Mouse (Mus musculus) adrenal gland, adult 2 months (tissue): Measurements from ENCODE around the gene BC030499. TPM values are rescaled to one million over a fixed set of nuclear protein-coding genes. Genes with fewer than 3 reads are reported as not detected.
"Not testable (repeated sequence)": the region's sequence is repeated elsewhere in the genome, so short reads cannot be mapped to it uniquely, and the experiment has no call there.

ENCODE experiments used
- DNase-seq: peaks from one replicate; pipeline ENCODE4 v3.0.0; 2021
- long read RNA-seq: library from polyadenylated mRNA; stranded (forward); transcript quantifications from one replicate; pipeline ENCODE4 v2.0.0, GENCODE M21; 2021
- polyA plus RNA-seq: library from polyadenylated mRNA; depleted of rRNA; stranded (reverse); fragments of >200 nt; gene quantifications from 2 replicates; pipeline ENCODE4 v1.2.3, GENCODE M21; 2012; rRNA removed
- total RNA-seq, 2 experiments: library from RNA; stranded (reverse); gene quantifications; 2 replicates each; pipeline ENCODE4 v1.2.3; 2021

Gene BC030499
- under 1 TPM in 1 of 2 experiments, not detected in 1; 0.61 TPM for total RNA-seq
- 0.07 and 0.08 TPM in 2 replicates for polyA plus RNA-seq
- long read RNA-seq: 0 reads

DNA sequence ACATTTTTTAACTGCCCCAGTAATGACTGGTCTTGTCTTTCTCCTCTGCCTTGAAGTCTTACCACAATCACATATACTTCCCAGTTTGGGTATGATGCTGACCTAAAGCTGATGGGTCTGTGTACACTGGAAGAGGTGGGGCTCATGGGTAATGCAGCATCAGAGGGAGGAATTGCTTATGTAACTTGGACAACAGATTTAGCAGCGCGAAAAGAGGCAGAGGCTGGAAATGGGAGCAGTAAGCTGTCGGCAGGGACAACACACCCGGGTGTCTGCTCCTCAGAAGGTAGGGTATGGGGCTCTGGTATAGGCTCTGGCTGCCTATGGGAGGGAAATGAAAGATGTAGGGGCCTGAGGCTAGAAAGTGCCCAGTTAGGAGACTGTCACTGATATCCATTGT is at the start of gene BC030499:
Gene BC030499, plus strand, starts transcription at position 188 of the 400 bp plus-strand sequence.
- no peak for DNase-seq

DNA sequence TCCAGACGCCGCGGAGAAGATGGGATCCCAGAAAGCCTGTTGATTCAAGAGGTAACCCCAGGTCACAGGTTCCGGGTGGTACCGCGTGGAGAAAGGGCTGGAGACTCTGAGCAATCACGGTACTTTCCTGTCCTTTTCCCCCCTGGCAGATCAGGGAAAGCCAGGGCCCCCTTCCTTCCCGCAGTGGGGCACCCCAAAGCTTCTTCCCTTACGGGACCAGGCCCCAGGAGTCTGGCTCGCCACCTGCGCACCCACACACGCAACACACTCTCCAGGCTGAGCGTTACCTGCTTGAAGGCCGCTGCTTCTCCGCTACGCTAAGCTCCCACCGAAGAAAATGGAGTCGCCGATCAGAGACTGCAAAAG is 45.4 kb upstream of the BC030499 start:
- no peak for DNase-seq

DNA sequence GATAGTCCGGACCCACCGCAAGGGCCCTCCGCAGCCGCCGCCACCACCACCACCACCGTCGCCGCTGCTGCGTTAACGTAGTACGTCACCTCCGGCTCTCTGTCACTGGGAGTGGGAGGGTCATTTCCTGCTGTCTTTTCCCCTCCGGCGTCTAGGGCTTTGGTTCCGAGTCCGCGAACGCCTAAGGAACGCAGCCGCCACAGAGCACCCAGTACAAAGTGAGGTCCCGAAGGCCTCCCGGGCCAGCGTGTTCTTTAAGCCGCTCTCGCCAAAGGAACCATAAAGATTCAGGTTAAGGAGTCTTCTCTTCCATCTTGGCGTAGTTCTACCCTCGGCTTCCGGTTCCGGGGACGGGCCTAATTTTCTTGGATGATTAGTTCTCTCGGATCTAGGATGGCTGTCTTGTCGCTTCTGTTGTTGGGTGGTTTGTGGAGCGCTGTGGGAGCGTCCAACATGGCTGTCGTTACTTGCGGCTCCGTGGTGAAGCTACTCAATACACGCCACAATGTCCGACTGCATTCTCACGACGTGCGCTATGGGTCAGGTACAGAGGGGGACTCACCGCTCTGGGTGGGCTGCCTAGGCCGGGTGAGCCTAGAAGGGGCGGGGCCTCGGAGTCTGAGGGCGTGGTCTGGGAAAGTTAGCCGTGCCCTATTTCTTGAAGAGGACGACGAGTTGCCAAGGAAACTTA is 44.9 kb upstream of the BC030499 start, which contains the start of the genes Sdf2 and Supt6:
Gene Sdf2, plus strand, starts transcription at position 120 of the 691 bp plus-strand sequence.
Gene Supt6, minus strand, starts transcription at position 361 of the 691 bp plus-strand sequence.
- DNase-seq: peak; percentile 94

DNA sequence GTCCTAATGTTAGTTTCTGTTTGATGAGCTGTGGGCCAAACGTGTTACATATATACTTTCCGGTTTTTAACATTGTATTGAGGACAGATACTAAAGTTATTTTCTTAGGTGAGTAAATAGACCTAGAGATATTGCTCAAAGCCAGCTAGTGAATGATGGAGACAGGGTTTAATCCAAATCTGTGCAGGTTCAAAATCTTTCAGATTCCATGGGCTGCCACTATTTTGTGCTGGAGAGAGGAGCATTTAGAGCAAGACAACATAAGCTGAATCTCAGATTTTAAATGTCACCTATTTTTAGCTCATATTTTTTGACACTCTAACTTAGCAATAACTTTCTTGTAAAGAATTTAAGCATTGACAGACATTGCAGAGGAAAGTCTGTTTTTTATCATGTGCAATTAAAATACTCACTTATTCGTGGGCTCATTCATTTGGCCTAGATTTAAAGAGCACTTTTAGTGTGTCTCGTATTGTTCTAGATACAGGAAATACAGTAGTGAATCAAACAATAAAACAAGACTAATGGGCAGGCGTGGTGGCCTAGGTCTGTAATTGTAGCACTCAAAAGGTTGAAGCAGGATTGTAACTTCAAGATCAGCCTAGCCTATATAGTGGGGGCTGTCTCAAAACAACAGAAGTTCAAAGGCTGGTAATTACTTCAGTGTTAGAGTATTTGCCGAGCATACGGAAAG is 44.2 kb upstream of the BC030499 start:
- DNase-seq: no peak

DNA sequence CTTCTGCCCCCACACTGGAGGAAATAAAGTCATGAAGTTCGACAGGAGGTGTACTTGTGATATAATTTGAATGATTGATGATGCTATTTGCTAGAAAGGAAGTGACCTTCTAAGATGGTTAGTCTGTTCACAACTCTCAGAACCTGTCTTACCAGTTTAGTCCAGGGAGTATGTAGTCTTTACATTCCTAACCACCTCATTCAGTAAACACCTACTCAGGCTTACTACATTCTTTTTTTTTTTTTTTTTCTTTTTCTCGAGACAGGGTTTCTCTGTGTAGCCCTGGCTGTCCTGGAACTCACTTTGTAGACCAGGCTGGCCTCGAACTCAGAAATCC is 43.7 kb upstream of the BC030499 start:
- no peak for DNase-seq

DNA sequence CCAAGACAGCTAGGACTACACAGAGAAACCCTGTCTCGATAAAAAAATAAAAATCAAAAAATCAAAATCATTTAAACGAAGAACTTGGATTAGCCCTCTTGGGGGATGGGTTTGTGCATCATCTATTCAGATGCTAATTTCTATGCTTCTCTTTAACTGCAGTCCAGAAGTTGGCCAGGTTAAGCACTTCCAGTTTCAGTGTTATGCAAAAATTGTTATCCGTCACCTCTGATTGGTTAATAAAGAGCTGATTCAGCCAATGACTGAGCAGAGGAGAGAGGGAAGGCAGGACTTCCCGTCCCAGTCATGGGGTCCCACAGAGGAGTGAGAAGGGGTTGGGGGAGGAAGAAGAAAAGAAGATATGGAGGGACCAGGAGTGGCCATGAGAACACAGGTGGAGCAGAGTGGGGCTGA is 42.9 kb upstream of the BC030499 start:
- no peak for DNase-seq

DNA sequence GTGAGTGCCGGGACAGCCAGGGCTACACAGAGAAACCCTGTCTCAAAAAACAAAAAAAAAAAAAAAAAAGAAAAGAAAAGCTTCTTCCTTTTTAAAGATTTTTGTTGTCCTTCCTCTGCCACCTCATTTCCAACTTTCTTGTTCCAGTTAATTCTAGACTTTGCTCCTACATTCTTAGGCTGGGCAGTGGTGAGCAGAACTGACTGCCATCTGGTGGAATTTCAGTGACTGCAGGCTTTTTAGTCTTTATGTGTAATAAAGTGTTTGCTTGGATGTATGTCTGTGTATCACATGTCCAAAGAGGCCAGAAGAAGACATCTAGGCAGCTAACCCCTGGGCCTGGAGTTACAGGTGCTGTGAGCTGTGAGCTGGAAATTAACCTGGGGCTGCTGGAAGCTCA is 34.0 kb upstream of the BC030499 start:
- no peak for DNase-seq

DNA sequence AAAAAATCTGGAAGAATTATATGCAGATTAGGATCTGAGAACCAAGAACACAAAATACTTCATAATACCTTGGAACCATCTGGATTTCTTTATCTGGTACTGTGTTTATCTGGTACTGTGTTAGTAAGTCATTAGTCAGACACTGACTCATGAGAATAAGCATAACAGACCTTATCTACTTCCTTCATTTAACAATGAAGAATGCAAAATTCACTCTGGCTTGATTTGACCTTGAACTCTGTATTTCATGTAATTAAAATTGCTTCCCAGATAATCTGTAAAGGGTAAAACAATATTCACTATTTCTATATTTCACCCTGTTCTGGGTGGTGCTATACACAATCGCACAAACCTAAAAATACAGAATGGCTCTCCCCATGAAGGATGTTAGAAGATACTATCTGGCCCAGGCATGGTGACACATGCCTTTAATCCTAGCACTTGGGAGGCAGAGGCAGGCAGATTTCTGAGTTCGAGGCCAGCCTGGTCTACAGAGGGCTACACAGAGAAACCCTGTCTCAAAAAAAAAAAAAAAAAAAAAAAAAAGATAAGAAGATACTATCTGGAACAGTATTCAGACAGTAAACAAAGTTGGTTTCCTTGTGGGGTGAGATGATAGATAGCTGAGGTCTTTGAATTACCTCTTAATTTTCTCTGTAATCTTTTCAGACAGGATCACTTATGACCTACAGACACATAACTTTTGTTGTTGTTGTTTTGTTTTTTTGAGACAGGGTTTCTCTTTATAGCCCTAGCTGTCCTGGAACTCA is 30.0 kb upstream of the BC030499 start:
- DNase-seq: no peak

DNA sequence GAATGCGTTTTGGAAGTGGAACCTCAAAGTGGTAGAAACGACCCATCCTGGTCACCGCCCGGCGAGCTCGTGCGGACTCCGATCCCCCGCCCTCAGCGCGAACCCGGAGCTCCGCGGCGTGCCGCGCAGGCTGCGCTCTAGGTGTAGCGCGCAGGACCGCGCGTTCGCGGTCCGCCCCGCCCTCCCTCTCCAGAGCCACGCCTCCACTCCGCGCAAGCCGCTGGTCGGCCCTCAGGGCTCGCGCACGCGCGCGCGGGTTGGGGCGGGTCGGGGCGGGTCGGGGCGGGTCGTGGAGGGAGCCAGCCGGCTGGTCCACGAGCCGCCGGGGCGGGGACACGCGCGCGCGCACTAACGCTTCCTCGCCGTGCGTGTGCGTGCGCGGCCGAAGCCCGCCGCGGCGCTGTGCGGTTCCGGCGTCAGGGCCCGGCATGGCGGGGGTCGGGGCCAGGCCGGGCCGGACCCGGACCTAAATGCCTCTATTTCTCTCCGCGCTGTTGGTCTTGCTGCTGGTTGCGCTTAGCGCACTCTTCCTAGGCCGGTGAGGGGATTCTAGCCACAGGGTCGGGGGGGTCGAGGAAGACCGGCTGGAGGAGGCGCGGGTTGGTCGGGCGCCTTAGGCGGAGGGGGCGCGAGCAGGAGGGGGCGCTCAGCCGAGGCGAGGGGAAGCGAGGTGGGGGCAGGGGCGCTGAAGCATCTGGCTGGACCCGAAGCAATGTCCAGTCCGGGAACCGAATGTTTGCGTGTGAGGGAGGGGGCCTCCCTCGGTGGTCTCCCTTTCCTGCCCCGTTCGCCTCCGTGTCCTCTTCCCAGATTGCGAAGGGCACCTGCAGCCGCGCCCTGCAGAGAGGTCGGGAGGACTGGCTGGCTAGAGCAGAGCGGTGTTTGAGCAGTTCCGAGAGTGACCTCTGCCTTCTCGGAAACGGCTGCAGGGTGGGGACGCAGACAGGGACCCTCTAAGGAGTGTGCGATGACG is 29.0 kb upstream of the BC030499 start, which contains the start of gene 2610507B11Rik:
Gene 2610507B11Rik, plus strand, starts transcription at position 373 of the 973 bp plus-strand sequence.
- DNase-seq: peak; percentile 96

DNA sequence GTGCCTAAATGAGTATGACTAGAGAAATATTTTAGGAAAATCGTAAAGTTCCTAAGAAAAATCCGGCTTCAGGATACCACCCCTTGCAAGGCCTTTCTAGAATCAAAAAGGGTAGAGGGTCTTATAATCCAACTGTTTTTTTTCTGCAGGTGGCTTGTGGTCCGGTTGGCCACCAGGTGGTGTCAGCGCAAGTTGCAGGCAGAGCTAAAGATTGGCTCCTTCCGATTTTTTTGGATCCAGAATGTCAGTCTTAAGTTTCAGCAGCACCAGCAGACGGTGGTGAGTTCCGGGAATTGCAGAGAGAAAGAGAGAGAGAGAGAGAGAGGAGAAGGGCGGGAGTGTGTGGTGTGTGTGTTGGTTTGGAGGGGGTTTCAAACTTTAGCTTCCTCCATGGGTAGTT is 28.1 kb upstream of the BC030499 start:
- peak; percentile 52 for DNase-seq

DNA sequence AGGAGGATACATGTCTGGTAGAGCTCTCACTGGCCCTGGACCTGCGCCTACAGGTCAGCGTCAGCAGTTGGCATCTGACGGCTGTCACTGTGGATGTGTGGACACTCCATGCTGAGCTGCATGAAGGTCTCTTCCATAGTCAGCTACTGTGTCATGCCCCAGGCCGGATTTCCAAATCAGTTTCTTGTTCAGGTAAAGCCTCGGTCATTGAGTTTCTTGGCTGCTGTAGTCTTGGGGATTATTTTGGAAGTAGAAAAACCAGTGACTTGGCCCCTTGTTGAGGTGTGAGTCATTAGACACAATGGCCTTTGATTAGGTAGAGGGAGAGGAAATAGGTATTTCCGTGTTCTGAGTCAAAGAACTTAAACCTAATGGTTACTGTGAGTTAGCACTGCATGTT is 25.1 kb upstream of the BC030499 start:
- DNase-seq: no peak

DNA sequence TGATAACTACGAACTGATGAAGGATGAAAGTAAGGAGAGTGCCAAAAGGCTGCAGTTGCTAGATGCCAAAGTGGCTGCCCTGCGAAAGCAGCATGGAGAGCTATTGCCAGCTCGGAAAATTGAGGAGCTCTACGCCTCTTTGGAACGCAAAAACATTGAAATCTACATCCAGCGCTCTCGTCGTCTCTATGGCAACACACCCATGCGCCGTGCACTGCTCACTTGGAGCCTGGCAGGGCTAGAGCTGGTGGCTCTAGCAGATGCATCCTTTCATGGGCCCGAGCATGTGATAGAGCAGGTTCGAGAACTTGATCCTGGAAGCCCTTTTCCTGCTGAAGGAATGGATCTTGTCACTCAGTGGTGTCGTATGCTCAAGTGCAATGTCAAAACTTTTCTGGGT is 18.7 kb upstream of the BC030499 start:
- DNase-seq: no peak

DNA sequence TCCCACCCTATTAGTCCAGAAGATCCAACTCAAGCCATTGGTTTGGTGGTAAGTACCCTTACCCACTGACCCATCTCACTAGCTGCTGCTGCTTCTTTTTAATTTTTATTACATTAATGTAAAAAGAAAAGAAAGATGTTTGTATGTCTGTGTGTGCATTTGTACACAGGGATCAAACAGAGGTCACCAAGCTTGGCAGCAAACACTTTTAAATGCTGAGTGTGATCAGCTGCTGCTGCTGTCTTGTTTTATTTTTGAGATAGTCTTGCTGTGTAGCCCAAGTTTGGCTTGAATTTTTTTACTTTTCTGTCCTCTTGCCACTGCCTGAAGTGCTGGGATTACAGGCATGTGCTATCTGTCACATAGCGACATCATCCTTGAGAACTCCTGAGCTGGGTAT is 15.0 kb upstream of the BC030499 start:
- DNase-seq: no peak

DNA sequence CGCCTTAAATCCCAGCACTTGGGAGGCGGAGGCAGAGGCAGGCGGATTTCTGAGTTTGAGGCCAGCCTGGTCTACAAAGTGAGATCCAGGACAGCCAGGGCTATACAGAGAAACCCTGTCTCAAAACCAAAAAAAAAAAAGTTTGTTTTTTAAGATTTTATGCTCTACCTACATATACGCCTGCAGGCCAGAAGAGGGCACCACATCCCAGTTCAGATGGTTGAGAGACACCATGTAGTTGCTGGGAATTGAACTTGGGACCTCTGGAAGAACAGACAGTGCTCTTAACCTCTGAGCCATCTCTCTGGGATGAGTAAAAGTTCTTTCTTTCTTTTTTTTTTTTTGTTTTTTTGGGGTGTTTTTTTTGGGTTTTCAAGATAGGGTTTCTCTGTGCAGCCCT is 14.5 kb upstream of the BC030499 start:
- DNase-seq: not testable (repeated sequence)

DNA sequence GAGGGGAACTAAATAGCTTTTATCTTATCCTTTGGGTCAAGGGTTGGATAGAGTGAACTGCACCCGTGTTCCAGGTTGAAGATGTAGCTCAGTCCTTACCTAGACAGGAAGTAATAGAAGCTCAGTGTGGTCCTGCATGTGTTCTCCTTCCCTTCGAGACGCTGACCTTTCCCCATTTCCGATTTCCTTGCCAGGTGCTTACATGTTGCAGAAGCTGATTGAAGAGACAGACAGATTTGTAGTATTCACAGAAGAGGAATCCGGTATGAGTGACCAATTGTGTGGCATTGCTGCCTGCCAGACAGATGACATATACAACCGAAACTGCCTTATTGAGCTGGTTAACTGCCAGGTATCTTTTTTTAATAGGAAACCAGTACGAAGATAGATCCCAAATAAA is 11.8 kb upstream of the BC030499 start:
- DNase-seq: no peak

DNA sequence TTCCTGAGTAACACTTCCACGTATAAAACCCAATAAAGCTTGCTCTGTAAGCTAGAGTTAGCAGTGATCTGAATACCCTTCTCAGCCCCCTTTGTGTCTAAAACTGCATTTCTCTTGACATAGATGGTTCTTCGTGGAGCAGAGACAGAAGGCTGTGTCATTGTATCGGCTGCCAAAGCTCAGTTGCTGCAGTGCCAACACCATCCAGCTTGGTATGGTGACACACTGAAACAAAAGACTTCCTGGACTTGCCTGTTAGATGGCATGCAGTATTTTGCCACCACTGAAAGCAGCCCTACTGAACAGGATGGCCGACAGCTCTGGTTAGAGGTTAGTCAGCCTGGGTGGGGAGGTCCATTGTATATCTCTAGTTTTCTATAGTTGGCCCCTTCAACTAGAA is 11.1 kb upstream of the BC030499 start:
- DNase-seq: no peak

DNA sequence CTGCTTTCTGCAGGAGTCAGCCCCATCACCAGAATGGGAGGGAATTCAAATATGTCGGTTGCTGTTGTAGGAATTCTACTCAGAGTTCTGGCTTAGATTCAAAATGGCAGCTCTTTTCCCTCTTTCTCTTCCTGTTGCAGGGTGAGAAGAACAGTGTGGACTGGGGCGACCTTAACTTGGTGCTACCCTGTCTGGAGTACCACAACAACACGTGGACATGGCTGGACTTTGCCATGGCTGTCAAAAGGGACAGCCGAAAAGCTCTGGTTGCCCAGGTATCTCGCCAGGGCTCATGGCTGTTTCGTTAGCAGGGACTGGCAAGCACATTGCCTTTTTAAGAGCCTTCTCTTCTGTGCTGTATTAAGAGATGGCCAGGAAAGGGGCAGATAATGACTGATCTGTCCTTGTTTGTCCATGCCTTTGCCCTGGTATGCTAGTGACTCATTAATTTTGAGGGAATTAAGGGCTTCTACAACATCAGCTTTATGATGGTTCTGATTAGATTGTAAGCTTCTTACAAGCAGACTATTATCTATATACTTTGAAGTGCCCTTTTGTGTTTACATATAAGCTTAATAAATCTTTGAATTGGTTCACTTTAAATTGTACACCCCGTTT is 1.4 kb upstream of the BC030499 start:
- DNase-seq: no peak

DNA sequence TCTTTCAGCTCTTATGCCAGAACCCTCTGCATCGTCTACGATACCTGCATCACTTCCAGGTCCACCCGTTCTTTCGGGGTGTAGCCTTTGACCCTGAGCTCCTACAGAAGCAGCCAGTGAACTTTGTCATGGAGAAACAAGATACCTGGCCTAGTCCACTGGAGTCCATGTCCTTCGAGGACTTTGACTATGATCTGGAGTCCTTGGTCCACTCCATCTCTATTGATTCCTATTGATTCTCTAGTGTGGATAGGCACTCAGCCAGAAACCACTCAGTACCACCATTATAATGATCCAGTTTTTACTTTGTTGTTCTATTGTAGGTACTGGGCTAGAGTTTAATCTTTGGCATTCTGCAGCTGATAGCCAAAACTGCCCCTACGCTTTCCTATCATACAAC is 3.9 kb downstream of the BC030499 start:
- no peak for DNase-seq

DNA sequence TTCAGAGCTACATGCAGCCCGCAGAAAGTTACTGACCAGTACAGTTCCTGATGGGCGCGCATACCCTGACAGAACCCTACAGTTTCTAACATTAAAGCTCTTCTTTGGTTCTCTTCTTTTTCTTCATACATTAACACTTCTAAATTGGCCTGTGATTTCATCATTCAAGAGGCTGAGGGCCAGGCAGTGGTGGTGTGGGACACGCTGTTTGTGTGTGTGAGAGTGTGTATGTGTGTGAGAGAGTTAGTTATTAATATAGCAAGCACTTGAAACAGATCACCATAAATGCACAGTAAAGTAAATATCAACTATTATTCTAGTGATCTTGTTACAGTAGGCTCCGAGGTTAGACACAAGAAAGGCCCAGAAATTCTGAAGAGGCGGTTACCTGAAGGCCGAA is 10.3 kb downstream of the BC030499 start:
- no peak for DNase-seq

DNA sequence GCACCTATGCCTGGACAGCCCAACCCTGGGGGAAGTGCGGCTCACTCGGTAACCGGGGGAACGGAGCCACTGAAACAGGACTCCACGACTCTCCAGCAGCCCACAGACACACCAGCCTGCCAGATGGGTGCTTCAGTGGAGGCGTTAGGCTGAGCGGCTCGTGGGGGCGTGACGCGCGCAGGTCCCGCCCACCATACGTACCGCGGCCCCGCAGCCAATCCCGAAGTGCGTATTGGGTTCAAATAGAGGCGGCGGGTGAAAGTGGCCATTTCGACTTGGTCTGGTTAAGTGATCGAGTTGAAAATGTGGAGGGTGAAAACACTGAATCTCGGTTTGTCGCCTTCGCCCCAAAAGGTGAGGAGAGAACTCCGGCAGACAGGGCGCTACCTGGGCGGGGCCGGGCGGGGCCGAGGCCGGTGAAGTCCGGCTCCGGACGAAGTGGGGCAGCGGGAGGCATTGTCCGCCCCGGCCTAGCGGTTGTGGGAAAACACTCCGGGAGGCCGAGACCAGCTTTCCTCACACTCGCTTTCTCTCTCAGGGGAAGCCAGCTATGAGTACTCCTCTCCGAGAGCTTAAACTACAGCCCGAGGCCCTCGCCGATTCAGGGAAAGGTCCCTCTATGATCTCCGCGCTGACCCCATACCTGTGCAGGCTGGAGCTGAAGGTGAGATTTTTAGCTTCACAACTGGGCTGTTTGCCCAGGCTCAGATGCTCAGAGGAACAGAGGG is 10.9 kb downstream of the BC030499 start, which contains the start of gene Spag5:
Gene Spag5, plus strand, starts transcription at position 173 of the 728 bp plus-strand sequence.
- DNase-seq: peak; percentile 94
